Mouse (Mus musculus) midbrain, embryonic 12.5 days (tissue): ENCODE results near the gene Magea5. TPM values are rescaled to one million over a fixed set of nuclear protein-coding genes. Genes with fewer than 3 reads are reported as not detected.
"Not testable (repeated sequence)": the region's sequence is repeated elsewhere in the genome, so short reads cannot be mapped to it uniquely, and the experiment has no call there.

Source experiments
- ATAC-seq: fragments of 200-750 bp; cut with Nextera tagmentation; 2 replicates; pipeline ENCODE4 v1.8.0; 2017; ENCODE audit warnings: low read depth, moderate TSS enrichment, moderate library complexity; ENCODE audit not compliant: low FRiP score
- H3K27ac ChIP-seq: fragments of 300-500 bp; sonication (generic); replicated peaks from 2 replicates; pipeline ENCODE4 v1.5.1; 2016; ENCODE audit warnings: mild to moderate bottlenecking
- H3K27me3 ChIP-seq: fragments of 300-500 bp; sonication (generic); 2 replicates; pipeline ENCODE4 v1.6.1; 2016; ENCODE audit warnings: mild to moderate bottlenecking
- H3K36me3 ChIP-seq: fragments of 300-500 bp; sonication (generic); 2 replicates; pipeline ENCODE4 v1.6.1; 2016
- H3K4me1 ChIP-seq: fragments of 300-500 bp; sonication (generic); 2 replicates; pipeline ENCODE4 v1.6.1; 2016
- H3K4me2 ChIP-seq: fragments of 300-500 bp; sonication (generic); replicated peaks from 2 replicates; pipeline ENCODE4 v1.6.1; 2016; ENCODE audit warnings: mild to moderate bottlenecking, moderate library complexity
- H3K4me3 ChIP-seq: fragments of 300-500 bp; sonication (generic); 2 replicates; pipeline ENCODE4 v1.5.1; 2016; ENCODE audit warnings: mild to moderate bottlenecking
- H3K9ac ChIP-seq: fragments of 300-500 bp; sonication (generic); replicated peaks from 2 replicates; pipeline ENCODE4 v1.6.1; 2016; ENCODE audit warnings: mild to moderate bottlenecking, moderate library complexity
- H3K9me3 ChIP-seq: fragments of 300-500 bp; sonication (generic); 2 replicates; pipeline ENCODE4 v1.6.1; 2016; ENCODE audit warnings: mild to moderate bottlenecking
- WGBS: fragments of 180-500 bp; shearing (Covaris S2); methylation state at CpG from one replicate; pipeline ENCODE4 v1.1.7; 2016; 5-methylcytosine and 5-hydroxymethylcytosine counted together
- polyA plus RNA-seq: library from polyadenylated mRNA; unstranded; fragments of >200 nt; fragmentation: Nextera tagmentation; extraction: Ambion mirVana; gene quantifications from 2 replicates; pipeline ENCODE4 v1.2.1, GENCODE M21; 2016

The Magea5 gene
- not detected in 2 replicates for polyA plus RNA-seq

GRCm38 (mm10) chrX:155063045-155063444 is at the start of gene Magea5:
Magea5 (minus strand) TSS chrX:155063145.
- not testable (repeated sequence) for H3K27ac ChIP-seq, H3K9me3 ChIP-seq, ATAC-seq, H3K27me3 ChIP-seq, H3K4me1 ChIP-seq, H3K9ac ChIP-seq, H3K36me3 ChIP-seq, H3K4me2 ChIP-seq, H3K4me3 ChIP-seq
- WGBS: 90% methylated on average over 16 of the region's 16 CpGs

GRCm38 (mm10) chrX:155098024-155098423 is 35.1 kb upstream of the Magea5 start:
- Histone ChIP-seq H3K9ac (no peak overlapping the region), H3K4me1 (no peaks in the 10 kb centered on the region), H3K4me2 (no peak overlapping the region), H3K9me3 (no peaks in the 10 kb centered on the region), H3K36me3 (no peaks in the 10 kb centered on the region), H3K27ac (no peak overlapping the region), H3K27me3 (no peaks in the 10 kb centered on the region), H3K4me3 (no peak overlapping the region)
- ATAC-seq: no peak

GRCm38 (mm10) chrX:155093566-155093965 is 30.6 kb upstream of the Magea5 start, which contains the start of gene Magea2:
Magea2 (minus strand) TSS chrX:155093666.
- H3K9ac ChIP-seq, H3K27ac ChIP-seq: not testable (repeated sequence)
- WGBS: 96% methylated on average over 3 of the region's 4 CpGs

DNA sequence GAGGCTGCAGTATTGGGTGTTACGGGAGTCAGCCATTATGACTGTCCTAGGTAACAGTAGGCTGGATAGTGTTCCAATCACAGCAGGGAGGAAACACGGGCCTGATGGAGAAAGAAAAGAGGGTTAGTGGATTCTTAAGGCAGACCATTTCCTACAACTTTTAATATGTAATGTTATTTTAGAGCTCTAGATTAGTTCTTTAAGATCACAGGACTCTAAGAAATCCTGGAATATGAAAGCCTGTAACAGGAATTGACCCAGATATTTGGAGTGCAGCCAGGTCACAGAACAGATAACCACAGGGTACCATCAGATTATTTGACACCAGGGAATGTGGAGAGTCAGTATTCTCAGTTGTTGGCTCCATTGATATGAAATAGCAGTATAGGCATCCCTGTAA is 26.7 kb upstream of the Magea5 start, which contains the start of gene Magea1:
Magea1 (minus strand) TSS at position 101 of the 400 bp plus-strand sequence.
- not testable (repeated sequence) for H3K27me3 ChIP-seq, ATAC-seq, H3K4me2 ChIP-seq, H3K36me3 ChIP-seq, H3K27ac ChIP-seq, H3K4me3 ChIP-seq, H3K9me3 ChIP-seq, H3K4me1 ChIP-seq, H3K9ac ChIP-seq
- WGBS: 100% methylated on average over 1 of the region's 2 CpGs

More at GRCm38 (mm10) chrX:155093566-155093965, 30.6 kb upstream of the Magea5 start, which contains the start of gene Magea2:
- H3K4me3 ChIP-seq, H3K4me1 ChIP-seq, H3K27me3 ChIP-seq, H3K4me2 ChIP-seq, H3K36me3 ChIP-seq, H3K9me3 ChIP-seq, ATAC-seq: not testable (repeated sequence)

Other genes with a start within 250 kb of the Magea5 start
- gene Cldn34b1, start 172.9 kb downstream of the Magea5 start, polyA plus RNA-seq: not detected in 2 replicates
- not detected in 2 replicates for gene Magea6, start 127.2 kb downstream of the Magea5 start, polyA plus RNA-seq
- gene Magea3, start 113.6 kb downstream of the Magea5 start, polyA plus RNA-seq: not detected in 2 replicates
- not detected in 2 replicates for gene Magea8, start 67.3 kb downstream of the Magea5 start, polyA plus RNA-seq
- gene Magea1, start 26.6 kb upstream of the Magea5 start, polyA plus RNA-seq: not detected in 2 replicates
- not detected in 2 replicates for gene Magea2, start 30.5 kb upstream of the Magea5 start, polyA plus RNA-seq
- gene Cldn34b2, start 65.3 kb upstream of the Magea5 start, polyA plus RNA-seq: not detected in 2 replicates
- gene Sat1, start 153.3 kb upstream of the Magea5 start, polyA plus RNA-seq: 67.3 and 68.9 TPM in 2 replicates
- 20.7 and 23.1 TPM in 2 replicates for gene Acot9, start 199.3 kb upstream of the Magea5 start, polyA plus RNA-seq